Mouse (Mus musculus) G1E (cell line): ENCODE data around the gene Hmgcl. TPM values are rescaled to one million over a fixed set of nuclear protein-coding genes. Genes with fewer than 3 reads are reported as not detected.

Experiments used
- ATAC-seq: 2 replicates; pipeline ENCODE4 v1.8.0; 2016; ENCODE audit warnings: mild to moderate bottlenecking; ENCODE audit not compliant: insufficient number of reproducible peaks, poor library complexity, low FRiP score, severe bottlenecking; ENCODE audit errors: extremely low read depth
- DNase-seq: peaks from one replicate; pipeline ENCODE4 v3.0.0; 2012; ENCODE audit warnings: low spot score
- H3K27me3 ChIP-seq: 2 replicates; pipeline ENCODE4 v1.6.1; 2012; ENCODE audit warnings: mild to moderate bottlenecking, low read length, inconsistent platforms; ENCODE audit not compliant: insufficient read depth
- H3K36me3 ChIP-seq: replicated peaks from 2 replicates; pipeline ENCODE3; 2012; ENCODE audit warnings: mild to moderate bottlenecking, inconsistent platforms
- H3K4me1 ChIP-seq: 2 replicates; pipeline ENCODE4 v1.6.1; 2012; ENCODE audit warnings: low read depth, low read length, inconsistent platforms, mixed read lengths; ENCODE audit not compliant: insufficient read depth
- H3K4me3 ChIP-seq: 2 replicates; pipeline ENCODE4 v1.5.1; 2012; ENCODE audit warnings: low read depth, mild to moderate bottlenecking, inconsistent platforms, low read length, moderate library complexity, mixed read lengths
- H3K9me3 ChIP-seq: replicated peaks from 2 replicates; pipeline ENCODE4 v1.6.1; 2012; ENCODE audit warnings: inconsistent platforms
- CTCF ChIP-seq: IDR thresholded peaks from 2 replicates; pipeline ENCODE4 v1.5.1; 2012; ENCODE audit warnings: low read depth, low read length, inconsistent platforms, mixed read lengths
- GATA1 ChIP-seq: IDR thresholded peaks from 2 replicates; pipeline ENCODE4 v1.6.1; 2012; ENCODE audit warnings: borderline replicate concordance, low read length, inconsistent platforms, mixed read lengths
- GATA2 ChIP-seq: IDR thresholded peaks from 2 replicates; pipeline ENCODE4 v1.6.1; 2012; ENCODE audit warnings: low read depth, low read length, inconsistent platforms, borderline replicate concordance
- POLR2AphosphoS5 ChIP-seq: IDR thresholded peaks from 2 replicates; pipeline ENCODE4 v1.6.1; 2012; ENCODE audit warnings: low read depth, low read length, inconsistent platforms; ENCODE audit not compliant: insufficient replicate concordance
- TAL1 ChIP-seq: conservative IDR thresholded peaks from 2 replicates; pipeline ENCODE4 v1.6.1; 2012; ENCODE audit warnings: low read depth, low read length, inconsistent platforms, mixed read lengths
- polyA plus RNA-seq: library from polyadenylated mRNA; stranded (reverse); fragments of >175 nt; gene quantifications from 2 replicates; pipeline ENCODE4 v1.2.3, GENCODE M21; 2012
- total RNA-seq, 2 experiments: library from RNA; stranded (forward) in 1 of 2; stranded (reverse) in 1 of 2; fragments of 200-1000 nt in 1 of 2; fragments of >200 nt in 1 of 2; fragmentation: Nextera tagmentation in 1 of 2; gene quantifications; 2 replicates each; pipeline ENCODE4 v1.2.3; 2014 to 2017

Hmgcl gene
- total and polyA plus RNA-seq, 3 experiments: 22.2 to 39.1 (median 33.3) TPM

GRCm38 (mm10) chr4:135918635-135919279 is 27.5 kb upstream of the Hmgcl start:
- DNase-seq (no peak), ATAC-seq (no peak)
- TF ChIP-seq CTCF (no peak), POLR2AphosphoS5 (no peak), GATA2 (no peak), GATA1 (no peak), TAL1 (no peak)
- peaks cover 22% of the 10 kb centered on the region for H3K4me1 ChIP-seq
- H3K27me3 ChIP-seq: peaks cover 3% of the 10 kb centered on the region; the same call in 1 of the 2 replicates
- peaks cover 52% of the 10 kb centered on the region for H3K36me3 ChIP-seq
- H3K4me3 ChIP-seq: no peak overlapping the region
- no peaks in the 10 kb centered on the region for H3K9me3 ChIP-seq

GRCm38 (mm10) chr4:135919280-135919639 is 27.0 kb upstream of the Hmgcl start:
- TF ChIP-seq POLR2AphosphoS5: no peak
- no peak for TF ChIP-seq CTCF
- TF ChIP-seq TAL1: no peak
- no peak for TF ChIP-seq GATA1
- no peak for TF ChIP-seq GATA2
- DNase-seq: no peak
- H3K4me1 ChIP-seq: peaks cover 20% of the 10 kb centered on the region
- no peak for ATAC-seq
- H3K4me3 ChIP-seq: no peak overlapping the region
- H3K9me3 ChIP-seq: no peaks in the 10 kb centered on the region
- H3K27me3 ChIP-seq: peaks cover 3% of the 10 kb centered on the region; the same call in 1 of the 2 replicates
- peaks cover 56% of the 10 kb centered on the region for H3K36me3 ChIP-seq

GRCm38 (mm10) chr4:135920304-135921241 is 25.7 kb upstream of the Hmgcl start, which contains the start of gene Fuca1:
Fuca1 (plus strand) TSS chr4:135920735.
- Histone ChIP-seq H3K27me3 (peaks cover 3% of the 10 kb centered on the region; the same call in 1 of the 2 replicates), H3K36me3 (peaks cover 66% of the 10 kb centered on the region), H3K9me3 (no peaks in the 10 kb centered on the region), H3K4me3 (peak within 1 kb of the TSS; percentile 91), H3K4me1 (peaks cover 20% of the 10 kb centered on the region)
- ATAC-seq: peak; percentile 86
- TF ChIP-seq GATA1 (no peak), CTCF (peak; percentile 58)
- peak; percentile 84 for DNase-seq

- TF ChIP-seq GATA2 (no peak), TAL1 (no peak), CTCF (no peak), GATA1 (no peak), POLR2AphosphoS5 (no peak)
- Histone ChIP-seq H3K36me3 (peaks cover 73% of the 10 kb centered on the region), H3K4me1 (peaks cover 21% of the 10 kb centered on the region), H3K27me3 (peaks cover 3% of the 10 kb centered on the region; the same call in 1 of the 2 replicates), H3K4me3 (peak overlapping the region; percentile 91), H3K9me3 (no peaks in the 10 kb centered on the region)
- DNase-seq: no peak
- ATAC-seq: no peak
Observed at GRCm38 (mm10) chr4:135921257-135922120, 24.8 kb upstream of the Hmgcl start.

GRCm38 (mm10) chr4:135922190-135922589 is 24.1 kb upstream of the Hmgcl start:
- peaks cover 73% of the 10 kb centered on the region for H3K36me3 ChIP-seq
- peaks cover 22% of the 10 kb centered on the region for H3K4me1 ChIP-seq
- no peak overlapping the region for H3K4me3 ChIP-seq
- ATAC-seq (no peak), DNase-seq (no peak)
- H3K9me3 ChIP-seq: no peaks in the 10 kb centered on the region
- no peaks in the 10 kb centered on the region; the same call in 1 of the 2 replicates for H3K27me3 ChIP-seq
- TF ChIP-seq CTCF: no peak
- no peak for TF ChIP-seq GATA2
- TF ChIP-seq GATA1: no peak
- no peak for TF ChIP-seq POLR2AphosphoS5
- TF ChIP-seq TAL1: no peak
